Mouse (Mus musculus) kidney, adult 2 months (tissue): Measurements from ENCODE around the gene Prpf38b. TPM values are rescaled to one million over a fixed set of nuclear protein-coding genes. Genes with fewer than 3 reads are reported as not detected.

Source experiments
- DNase-seq: peaks from one replicate; pipeline ENCODE4 v3.0.0; 2021
- H3K27ac ChIP-seq: fragments of 200-500 bp; 2 replicates; pipeline ENCODE4 v1.5.1; 2012; ENCODE audit warnings: low read depth, low read length, control low read depth, inconsistent platforms; ENCODE audit not compliant: insufficient read depth
- H3K27me3 ChIP-seq: fragments of 200-500 bp; replicated peaks from 2 replicates; pipeline ENCODE4 v1.6.1; 2012; ENCODE audit warnings: mild to moderate bottlenecking, moderate library complexity, low read length, inconsistent platforms; ENCODE audit not compliant: control insufficient read depth, insufficient read depth
- H3K36me3 ChIP-seq: fragments of 200-500 bp; 2 replicates; pipeline ENCODE4 v1.6.1; 2012; ENCODE audit warnings: mild to moderate bottlenecking, moderate library complexity, low read length, inconsistent platforms; ENCODE audit not compliant: control insufficient read depth, insufficient read depth
- H3K4me1 ChIP-seq: fragments of 200-500 bp; 2 replicates; pipeline ENCODE4 v1.6.1; 2011; ENCODE audit warnings: low read length; ENCODE audit not compliant: control insufficient read depth, insufficient read depth
- H3K4me3 ChIP-seq: fragments of 200-500 bp; 2 replicates; pipeline ENCODE4 v1.5.1; 2011; ENCODE audit warnings: mild to moderate bottlenecking, low read depth, low read length, control low read depth; ENCODE audit not compliant: insufficient read depth
- CTCF ChIP-seq: fragments of 200-500 bp; conservative IDR thresholded peaks from 2 replicates; pipeline ENCODE4 v1.5.1; 2011; ENCODE audit warnings: low read depth, mild to moderate bottlenecking, control low read depth, low read length, moderate library complexity, mixed read lengths; ENCODE audit not compliant: insufficient read depth, insufficient read length
- POLR2A ChIP-seq: fragments of 200-500 bp; IDR thresholded peaks from one replicate; pipeline ENCODE4 v1.6.1; 2011; ENCODE audit warnings: low read depth, low read length, control low read depth
- WGBS: fragments of 180-500 bp; shearing (Covaris S2); methylation state at CpG from one replicate; pipeline ENCODE4 v1.1.7; 2018; 5-methylcytosine and 5-hydroxymethylcytosine counted together
- polyA plus RNA-seq: library from polyadenylated mRNA; depleted of rRNA; stranded (reverse); fragments of >200 nt; gene quantifications from 2 replicates; pipeline ENCODE4 v1.2.3, GENCODE M21; 2012

Prpf38b gene
- polyA plus RNA-seq, 1 experiment, result 19.7 TPM

GRCm38 (mm10) chr3:108902038-108902437 lies 9.5 kb downstream of the Prpf38b start:
- no peak for DNase-seq

GRCm38 (mm10) chr3:108900681-108901080 lies 10.8 kb downstream of the Prpf38b start:
- no peaks in the 10 kb centered on the region for H3K27me3 ChIP-seq
- 82% methylated on average over 5 of the region's 5 CpGs for WGBS
- H3K36me3 ChIP-seq, result peaks cover 14% of the 10 kb centered on the region
- H3K27ac ChIP-seq, result no peak overlapping the region
- no peak for TF ChIP-seq CTCF
- TF ChIP-seq POLR2A, result no peak
- H3K4me1 ChIP-seq, result no peaks in the 10 kb centered on the region
- no peak for DNase-seq
- H3K4me3 ChIP-seq, result no peak overlapping the region

More at GRCm38 (mm10) chr3:108902038-108902437, 9.5 kb downstream of the Prpf38b start:
- no peak overlapping the region for H3K4me3 ChIP-seq
- H3K27ac ChIP-seq, result no peak overlapping the region
- TF ChIP-seq POLR2A (no peak), CTCF (no peak)
- peaks cover 15% of the 10 kb centered on the region for H3K36me3 ChIP-seq
- no peaks in the 10 kb centered on the region for H3K4me1 ChIP-seq
- H3K27me3 ChIP-seq, result no peaks in the 10 kb centered on the region
- 51% methylated on average over 2 of the region's 2 CpGs for WGBS

- H3K27me3 ChIP-seq, result no peaks in the 10 kb centered on the region
- no peak for DNase-seq
- TF ChIP-seq CTCF (no peak), POLR2A (no peak)
- 92% methylated on average over 3 of the region's 3 CpGs for WGBS
- H3K4me1 ChIP-seq, result no peaks in the 10 kb centered on the region
- H3K4me3 ChIP-seq, result no peak overlapping the region
- peaks cover 14% of the 10 kb centered on the region for H3K36me3 ChIP-seq
- no peak overlapping the region for H3K27ac ChIP-seq
These were observed 11.4 kb downstream of the Prpf38b start for GRCm38 (mm10) chr3:108900147-108900546.

GRCm38 (mm10) chr3:108898640-108899039 lies 12.9 kb downstream of the Prpf38b start:
- no peak overlapping the region for H3K4me3 ChIP-seq
- H3K27ac ChIP-seq, result no peak overlapping the region
- TF ChIP-seq CTCF (no peak), POLR2A (no peak)
- H3K27me3 ChIP-seq, result no peaks in the 10 kb centered on the region
- H3K4me1 ChIP-seq, result no peaks in the 10 kb centered on the region
- no peak for DNase-seq
- H3K36me3 ChIP-seq, result no peaks in the 10 kb centered on the region; the same call in 1 of the 2 replicates
- 95% methylated on average over 4 of the region's 4 CpGs for WGBS

- Histone ChIP-seq H3K4me3 (no peak overlapping the region), H3K27ac (no peak overlapping the region), H3K36me3 (no peaks in the 10 kb centered on the region), H3K4me1 (no peaks in the 10 kb centered on the region; the same call in 1 of the 2 replicates), H3K27me3 (no peaks in the 10 kb centered on the region)
- DNase-seq, result no peak
- 55% methylated on average over 4 of the region's 4 CpGs for WGBS
- TF ChIP-seq POLR2A (no peak), CTCF (no peak)
These were observed 18.6 kb downstream of the Prpf38b start for GRCm38 (mm10) chr3:108892914-108893313.

- no peaks in the 10 kb centered on the region; the same call in 1 of the 2 replicates for H3K27me3 ChIP-seq
- DNase-seq, result no peak
- TF ChIP-seq POLR2A (no peak), CTCF (no peak)
- 77% methylated on average over 1 of the region's 1 CpGs for WGBS
- no peaks in the 10 kb centered on the region; the same call in 1 of the 2 replicates for H3K4me1 ChIP-seq
- no peak overlapping the region for H3K4me3 ChIP-seq
- no peak overlapping the region for H3K27ac ChIP-seq
- H3K36me3 ChIP-seq, result no peaks in the 10 kb centered on the region
These were observed 19.4 kb downstream of the Prpf38b start for GRCm38 (mm10) chr3:108892080-108892479.

GRCm38 (mm10) chr3:108889908-108890307 lies 21.6 kb downstream of the Prpf38b start, which contains the start of gene Fndc7:
TSS of gene Fndc7 (minus strand) at chr3:108890008.
- TF ChIP-seq CTCF (no peak), POLR2A (no peak)
- H3K36me3 ChIP-seq, result no peaks in the 10 kb centered on the region
- WGBS, result 75% methylated on average over 1 of the region's 1 CpGs
- H3K27me3 ChIP-seq, result no peaks in the 10 kb centered on the region; the same call in 1 of the 2 replicates
- no peaks in the 10 kb centered on the region; the same call in 1 of the 2 replicates for H3K4me1 ChIP-seq
- no peak for DNase-seq
- H3K27ac ChIP-seq, result no peak within 1 kb of the TSS
- no peak within 1 kb of the TSS for H3K4me3 ChIP-seq
